Mouse (Mus musculus) left cerebral cortex, postnatal 25 days (tissue): Measurements from ENCODE around the gene Fam19a3. TPM values are rescaled to one million over a fixed set of nuclear protein-coding genes. Genes with fewer than 3 reads are reported as not detected.
A peak's percentile ranks its signal among the peaks of the same experiment; 100 is the strongest.
"Not testable (repeated sequence)": the region's sequence is repeated elsewhere in the genome, so short reads cannot be mapped to it uniquely, and the experiment has no call there.

Experiments
- DNase-seq, 2 experiments: peaks; one replicate each; pipeline ENCODE4 v3.0.0; 2022; ENCODE audit warnings: low spot score in 2 of 2, mixed read lengths in 1 of 2
- intact Hi-C: fragments of 180-260 bp; cut with DNase I; formaldehyde crosslinking; loops from one replicate; pipeline ENCODE4 v1.15.1; 2025
- total RNA-seq, 2 experiments: library from RNA; stranded (reverse); gene quantifications; 2 replicates each; pipeline ENCODE4 v1.2.3; 2021

The Fam19a3 gene
- under 1 TPM in 1 of 2 experiments, not detected in 1; 0.09 TPM for total RNA-seq

DNA sequence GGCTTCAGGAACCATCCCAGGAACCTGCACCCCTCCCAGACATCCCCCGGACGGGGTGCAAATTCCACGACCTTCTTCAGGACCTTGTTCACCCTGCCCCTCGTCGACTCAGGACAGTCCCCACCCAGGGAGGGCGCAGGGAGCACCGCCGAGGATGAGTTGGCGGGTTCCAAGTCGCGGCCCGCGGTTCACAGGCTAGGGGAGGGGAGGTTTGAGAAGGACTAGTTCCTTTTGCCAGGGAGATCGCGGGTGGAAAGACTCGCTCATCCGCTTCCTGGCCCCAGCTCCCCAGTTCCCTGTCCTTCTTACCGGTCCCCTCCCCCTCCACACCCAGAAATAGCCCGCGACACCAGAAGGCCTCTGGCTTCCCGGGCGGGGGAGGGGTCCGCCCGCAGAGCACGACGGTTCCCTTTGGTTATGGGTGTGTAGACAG is at the start of gene Fam19a3:
TSS of gene Fam19a3 (minus strand) at position 370 of the 433 bp plus-strand sequence.
- intact Hi-C loops = no loop called here
- DNase-seq = no peak

DNA sequence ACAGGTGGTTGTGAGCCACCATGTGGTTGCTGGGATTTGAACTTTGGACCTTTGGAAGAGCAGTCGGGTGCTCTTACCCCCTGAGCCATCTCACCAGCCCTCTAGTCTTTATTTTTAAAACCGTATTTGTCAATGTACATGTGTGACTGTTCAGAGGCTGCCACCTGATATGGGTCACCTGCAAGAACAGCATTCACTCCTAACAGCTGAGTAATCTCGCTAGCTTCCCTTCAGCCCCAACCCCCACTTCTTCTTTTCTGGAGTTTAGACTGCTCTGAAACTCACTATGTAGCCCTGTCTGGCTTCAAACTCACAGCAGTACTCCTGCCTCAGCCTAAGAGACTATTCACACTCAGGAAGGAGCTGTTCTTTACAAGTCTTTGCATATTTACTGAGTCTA is 40.8 kb upstream of the Fam19a3 start:
- intact Hi-C loops = no loop called here
- DNase-seq = no peak

DNA sequence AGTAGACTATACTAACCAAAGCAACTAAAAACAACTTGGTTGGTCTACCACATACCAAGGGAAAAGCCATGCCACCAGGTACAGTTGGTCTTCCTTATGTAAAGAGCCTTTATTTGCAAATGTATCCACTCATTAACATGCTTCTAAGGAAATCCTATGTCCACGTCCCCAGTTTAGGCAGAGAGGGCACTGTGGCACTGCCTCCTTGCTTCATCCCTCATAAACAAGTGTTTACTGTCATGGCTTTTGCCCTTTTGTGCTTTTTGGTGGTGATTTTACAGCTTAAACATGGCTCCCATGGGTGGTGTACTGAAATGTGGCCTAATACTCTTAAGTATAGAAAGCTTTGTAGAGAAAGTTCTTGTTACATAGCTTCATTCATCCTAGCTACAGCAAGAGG is 38.8 kb upstream of the Fam19a3 start:
- intact Hi-C loops = no loop called here

DNA sequence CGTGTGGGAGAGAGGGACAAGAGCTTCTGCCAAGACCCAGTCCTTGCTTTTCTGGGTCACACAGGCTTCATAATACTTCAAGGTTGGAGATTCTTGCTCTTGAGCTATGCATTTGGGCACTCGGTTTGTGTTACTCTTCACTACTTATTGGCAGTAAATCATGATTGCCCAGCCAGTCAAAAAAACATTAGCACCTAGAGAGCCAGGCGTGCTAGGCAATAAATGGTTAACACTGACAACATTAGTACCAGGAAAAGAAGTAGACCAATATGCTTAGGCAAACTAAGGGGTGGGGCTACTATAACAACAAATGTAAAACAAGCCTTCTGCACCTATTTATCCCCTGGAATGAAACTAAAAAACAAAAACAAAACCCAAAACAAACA is 37.1 kb upstream of the Fam19a3 start:
- no peak for DNase-seq
- intact Hi-C loops = no loop called here

More for the DNA sequence above, 38.8 kb upstream of the Fam19a3 start:
- no peak for DNase-seq

DNA sequence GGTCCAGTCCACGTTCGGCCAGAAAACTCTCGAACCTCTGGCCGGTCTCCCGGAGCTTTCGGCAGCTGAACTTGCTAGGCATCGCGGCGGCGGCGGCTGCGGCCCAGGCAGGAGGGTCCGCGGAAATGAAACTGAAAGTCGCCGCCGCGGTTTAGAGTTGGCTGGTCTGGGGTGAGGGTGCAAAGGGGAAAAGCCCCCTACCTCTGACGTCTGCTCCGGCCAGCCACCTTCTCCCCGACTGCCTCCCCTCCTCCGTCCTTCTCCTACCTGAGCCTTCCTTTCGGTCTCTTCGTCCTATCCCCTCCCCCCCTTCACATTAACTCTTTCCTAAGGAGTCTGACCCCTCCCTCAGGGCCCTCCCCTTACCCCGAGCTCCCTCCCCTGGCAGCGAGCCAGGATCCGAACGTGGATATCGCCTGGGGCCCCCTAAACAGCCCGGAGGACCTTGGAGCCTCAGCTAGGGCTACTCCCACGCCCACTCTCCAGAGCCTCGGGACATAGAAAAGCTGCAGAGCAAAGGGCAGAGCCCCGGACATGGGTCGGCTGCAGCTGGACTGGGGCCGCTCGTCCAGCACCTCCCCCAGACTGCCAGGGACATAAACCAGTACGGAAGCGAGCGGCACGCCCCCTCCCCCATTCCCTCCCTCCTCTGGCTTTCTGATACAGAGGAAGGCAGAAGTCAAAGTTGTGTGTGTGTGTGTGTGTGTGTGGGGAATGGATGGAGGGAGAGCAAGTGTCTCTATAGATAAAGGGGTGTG is 36.5 kb upstream of the Fam19a3 start, which contains the start of gene Mov10:
TSS of gene Mov10 (minus strand) at position 573 of the 758 bp plus-strand sequence.
- peak; percentile 31 to 51 for DNase-seq
- intact Hi-C loops = no loop called here

DNA sequence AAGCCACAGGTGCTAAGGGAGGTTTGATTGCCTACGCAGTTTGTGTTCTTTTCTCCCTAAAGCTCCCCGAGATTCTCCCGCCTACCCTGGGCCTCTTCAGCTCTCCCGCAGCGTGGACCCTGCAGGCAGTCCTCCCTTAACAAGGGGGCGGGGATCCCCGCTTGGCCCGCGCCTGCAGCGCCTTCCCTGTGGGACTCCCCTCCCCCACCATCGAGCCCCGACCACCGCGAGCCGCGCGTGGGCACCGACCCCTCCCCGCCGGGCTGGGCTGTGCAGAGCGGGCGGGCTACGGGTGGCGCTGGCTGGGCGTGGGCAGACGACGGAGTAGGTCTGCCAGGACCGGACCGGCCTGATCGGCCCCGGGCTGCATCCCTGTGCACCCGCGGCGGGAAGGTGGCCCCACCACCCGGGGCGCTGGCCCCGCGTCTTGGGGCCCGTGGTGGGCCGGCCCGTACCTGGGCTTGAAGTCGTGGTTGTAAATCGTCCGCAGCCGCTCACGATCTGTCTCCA is 35.9 kb upstream of the Fam19a3 start:
- peak in 1 of 2 experiments; percentile 31 for DNase-seq
- intact Hi-C loops = no loop called here

DNA sequence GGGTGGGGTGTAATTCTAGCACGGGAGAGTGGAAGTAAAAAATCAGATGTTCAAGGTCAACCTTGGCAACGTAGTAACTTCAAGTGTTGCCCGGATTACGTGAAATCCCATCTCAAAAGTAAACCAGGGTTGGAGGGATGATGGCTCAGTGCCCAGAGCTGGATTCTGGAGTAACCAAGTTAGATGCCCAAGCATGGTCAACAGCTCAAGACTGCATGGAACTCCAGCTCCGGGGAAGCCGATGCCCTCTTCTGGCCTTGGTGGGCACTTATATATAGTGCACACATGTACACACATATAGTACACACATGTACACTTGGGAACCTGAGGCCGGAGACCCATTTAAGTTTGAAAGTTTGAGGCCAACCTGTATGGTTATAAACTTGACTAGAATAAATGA is 34.5 kb upstream of the Fam19a3 start:
- DNase-seq = no peak
- intact Hi-C loops = no loop called here

DNA sequence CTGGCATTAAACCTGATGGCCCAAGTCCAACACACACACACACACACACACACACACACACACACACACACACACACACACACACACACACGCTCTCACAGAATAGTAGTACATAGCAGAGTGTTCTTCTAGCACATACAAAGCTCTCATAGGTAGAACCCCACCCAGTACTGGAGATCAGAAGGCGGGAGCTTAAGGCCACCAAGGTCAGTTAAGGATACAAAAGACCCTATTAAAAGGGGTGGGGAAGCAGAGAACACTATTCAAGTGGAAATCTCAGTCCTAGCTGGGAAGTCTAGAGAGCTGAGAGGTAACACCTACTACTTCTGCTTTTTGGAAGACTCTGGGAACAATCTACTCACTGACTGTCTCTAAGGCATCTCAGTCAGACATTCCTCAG is 33.7 kb upstream of the Fam19a3 start:
- intact Hi-C loops = no loop called here

DNA sequence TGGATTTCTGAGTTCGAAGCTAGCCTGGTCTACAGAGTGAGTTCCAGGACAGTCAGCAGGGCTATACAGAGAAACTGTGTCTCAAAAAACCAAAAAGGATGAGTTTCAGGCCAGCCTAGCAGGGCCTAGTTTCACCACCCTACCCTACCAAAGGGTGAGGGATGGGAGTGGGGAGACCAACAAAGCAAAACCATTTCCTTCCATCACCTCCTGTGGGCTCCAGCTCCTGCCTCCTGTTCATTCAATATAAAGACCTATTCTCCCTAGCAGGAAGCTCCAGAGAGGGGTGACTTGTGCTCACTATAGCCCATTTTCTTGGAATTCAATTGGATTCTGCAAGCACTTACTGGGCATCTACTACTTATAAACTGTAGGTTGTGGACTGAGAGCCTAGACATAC is 33.1 kb upstream of the Fam19a3 start:
- intact Hi-C loops = no loop called here
- DNase-seq = no peak

More for the DNA sequence above, 33.7 kb upstream of the Fam19a3 start:
- no peak for DNase-seq

DNA sequence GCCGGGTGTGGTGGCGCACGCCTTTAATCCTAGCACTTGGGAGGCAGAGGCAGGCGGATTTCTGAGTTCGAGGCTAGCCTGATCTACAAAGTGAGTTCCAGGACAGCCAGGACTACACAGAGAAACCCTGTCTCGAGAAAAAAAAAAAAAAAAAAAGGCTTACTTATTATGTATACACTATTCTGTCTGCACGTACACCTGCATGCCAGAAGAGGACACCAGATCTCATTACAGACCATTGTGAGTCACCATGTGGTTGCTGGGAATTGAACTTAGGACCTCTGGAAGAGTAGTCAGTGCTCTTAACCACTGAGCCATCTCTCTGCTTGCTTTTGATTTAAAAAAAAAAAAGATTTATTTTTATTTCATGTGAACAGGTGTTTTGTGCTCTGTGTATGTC is 31.6 kb upstream of the Fam19a3 start:
- DNase-seq, intact Hi-C loops: not testable (repeated sequence)

DNA sequence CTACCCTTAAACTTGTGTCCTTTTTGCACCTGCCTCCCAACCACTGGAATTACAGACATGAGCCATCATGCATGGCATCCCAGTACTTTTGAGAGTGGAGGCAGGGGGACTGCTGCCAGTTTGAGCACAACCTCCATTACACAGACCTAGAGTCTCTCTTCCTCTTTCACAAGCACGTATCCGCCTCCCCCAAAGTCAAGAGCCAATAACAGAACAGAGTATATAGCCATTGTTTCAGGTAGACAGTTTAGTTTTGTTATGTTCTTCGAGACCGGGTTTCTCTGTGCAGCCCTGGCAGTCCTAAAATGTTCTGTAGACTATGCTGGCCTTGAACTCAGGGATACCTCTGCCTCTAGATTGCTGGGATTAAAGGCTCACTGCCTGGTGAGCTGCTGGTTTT is 30.6 kb upstream of the Fam19a3 start:
- intact Hi-C loops = no loop called here

DNA sequence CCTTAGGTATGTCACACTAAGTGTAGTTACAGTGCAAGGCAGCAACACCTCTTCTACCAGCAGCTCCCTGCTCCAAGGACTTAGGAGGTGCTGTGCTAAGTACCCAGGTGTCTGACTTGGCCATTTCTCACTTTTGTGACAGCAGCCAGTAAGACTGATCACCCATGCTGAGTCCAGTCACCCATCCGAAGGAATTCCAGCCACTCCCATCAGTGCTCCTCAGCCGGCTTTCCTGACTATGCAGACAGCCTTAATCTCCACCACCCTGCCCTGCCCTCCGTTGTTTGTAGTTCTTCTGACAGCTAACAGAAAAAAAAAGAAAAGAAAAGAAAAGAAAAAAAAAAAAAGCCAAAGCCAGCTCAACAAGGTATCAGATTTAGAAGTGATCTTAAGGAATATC is 30.1 kb upstream of the Fam19a3 start:
- intact Hi-C loops = no loop called here
- no peak for DNase-seq

More for the DNA sequence above, 30.6 kb upstream of the Fam19a3 start:
- no peak for DNase-seq

DNA sequence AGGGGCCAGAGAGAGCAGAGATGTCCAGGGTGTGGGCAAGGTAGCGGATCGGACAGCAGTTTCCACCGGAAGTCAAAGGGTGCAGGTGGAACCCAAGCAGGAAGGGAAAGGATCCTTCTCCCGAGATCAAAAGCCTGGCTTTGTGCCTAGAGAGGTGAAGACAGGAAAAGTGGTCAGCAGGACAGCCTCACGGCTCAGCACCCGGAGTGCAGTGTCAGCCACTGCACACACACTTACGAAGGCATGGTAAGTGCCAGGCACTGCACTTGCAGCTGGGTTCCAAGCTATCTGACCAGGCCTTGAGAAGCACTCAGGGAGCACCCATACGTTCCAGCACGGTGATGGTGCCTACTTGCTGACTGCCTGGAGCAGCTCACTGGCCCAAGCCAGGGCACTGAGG is 23.9 kb upstream of the Fam19a3 start:
- intact Hi-C loops = no loop called here
- DNase-seq = no peak

DNA sequence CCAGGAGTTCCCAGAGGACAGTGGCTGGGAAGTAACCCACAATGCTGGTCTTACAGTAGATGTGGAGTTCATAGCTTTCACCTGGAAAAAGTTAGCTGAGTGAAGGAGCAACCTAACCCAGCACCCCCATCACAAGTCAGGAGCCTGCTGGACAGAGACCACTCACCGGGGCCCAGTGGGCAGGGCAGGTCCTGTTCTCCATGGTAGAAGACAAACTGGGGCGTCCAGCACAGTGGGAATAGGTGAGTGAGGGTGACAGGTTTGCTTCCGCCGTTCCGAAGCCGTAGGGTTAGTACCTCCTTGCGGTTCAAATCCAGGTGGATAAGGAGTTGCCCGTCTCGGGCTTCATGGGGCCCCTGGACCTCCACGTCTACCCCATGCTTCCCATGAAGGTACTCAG is 22.7 kb upstream of the Fam19a3 start:
- no peak for DNase-seq
- intact Hi-C loops = no loop called here

DNA sequence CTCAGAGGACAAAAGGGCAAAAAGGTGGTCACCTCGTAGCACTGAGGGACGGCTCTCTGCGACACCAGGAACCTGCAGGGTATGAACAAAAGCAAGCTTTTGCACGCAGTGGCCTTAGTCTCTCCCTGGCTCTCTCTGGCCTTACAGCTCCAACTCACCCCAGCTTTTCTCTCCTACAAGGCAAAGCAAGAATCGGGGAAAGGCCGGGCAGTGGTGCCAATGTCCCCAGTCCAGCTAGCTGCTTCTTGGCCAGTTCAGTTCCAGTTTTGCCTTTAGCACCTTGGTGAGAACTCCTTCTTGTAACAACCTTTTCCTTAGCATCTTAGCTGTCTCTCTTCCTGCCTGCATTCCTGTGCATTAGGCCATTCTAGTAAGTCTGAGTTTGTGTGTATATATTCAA is 19.8 kb upstream of the Fam19a3 start:
- no peak for DNase-seq
- intact Hi-C loops = no loop called here

DNA sequence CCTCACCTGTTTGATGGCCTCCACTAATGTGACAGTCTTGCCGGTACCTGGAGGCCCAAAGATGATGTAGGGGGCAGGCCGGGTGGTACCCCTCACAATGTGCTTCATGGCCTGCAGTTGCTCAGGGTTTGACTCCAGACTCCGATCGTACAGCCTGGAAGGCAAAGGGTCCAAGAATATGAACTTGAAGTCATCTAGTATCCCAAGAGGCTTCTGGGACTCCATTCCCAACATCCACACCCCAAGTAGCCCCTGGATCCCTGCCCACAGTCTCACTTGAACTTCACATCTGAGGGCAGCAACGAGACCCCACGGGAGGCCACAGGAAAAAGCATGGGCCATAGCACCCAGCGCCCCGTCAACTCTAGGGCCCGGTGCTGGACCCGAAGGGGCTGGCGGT is 19.0 kb upstream of the Fam19a3 start:
- DNase-seq = no peak
- intact Hi-C loops = no loop called here

DNA sequence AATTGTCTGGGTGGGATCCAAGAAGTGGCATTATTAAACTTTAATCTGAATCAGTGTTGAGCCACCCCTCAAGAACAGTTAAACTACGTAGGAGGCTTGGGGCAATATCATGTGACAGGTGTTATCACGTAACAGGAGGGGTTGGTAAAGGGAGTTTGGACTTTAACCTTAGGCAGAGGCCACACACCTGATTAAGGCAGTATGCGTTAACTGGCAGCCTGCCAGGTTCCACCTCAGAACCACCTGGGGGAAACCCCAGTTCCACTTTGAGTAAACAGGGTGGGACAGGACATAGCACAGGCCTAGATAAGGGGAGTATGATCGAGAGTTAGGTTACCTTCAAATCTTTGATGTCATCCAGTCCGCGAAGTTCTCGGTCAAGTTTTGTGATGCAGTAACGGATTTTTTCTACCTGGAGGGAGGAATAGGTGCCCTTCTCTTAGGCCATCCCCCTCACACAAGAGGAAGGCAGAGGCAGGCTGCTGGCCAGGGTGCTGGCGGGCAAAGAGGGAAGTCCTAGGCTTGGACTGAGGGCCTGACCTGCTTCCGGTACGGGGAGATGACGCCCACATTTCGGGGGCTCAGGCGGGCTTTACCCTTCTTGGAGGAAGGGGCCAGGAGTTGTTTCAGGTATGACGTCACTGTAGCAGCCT is 14.9 kb upstream of the Fam19a3 start:
- intact Hi-C loops = no loop called here
- no peak for DNase-seq

DNA sequence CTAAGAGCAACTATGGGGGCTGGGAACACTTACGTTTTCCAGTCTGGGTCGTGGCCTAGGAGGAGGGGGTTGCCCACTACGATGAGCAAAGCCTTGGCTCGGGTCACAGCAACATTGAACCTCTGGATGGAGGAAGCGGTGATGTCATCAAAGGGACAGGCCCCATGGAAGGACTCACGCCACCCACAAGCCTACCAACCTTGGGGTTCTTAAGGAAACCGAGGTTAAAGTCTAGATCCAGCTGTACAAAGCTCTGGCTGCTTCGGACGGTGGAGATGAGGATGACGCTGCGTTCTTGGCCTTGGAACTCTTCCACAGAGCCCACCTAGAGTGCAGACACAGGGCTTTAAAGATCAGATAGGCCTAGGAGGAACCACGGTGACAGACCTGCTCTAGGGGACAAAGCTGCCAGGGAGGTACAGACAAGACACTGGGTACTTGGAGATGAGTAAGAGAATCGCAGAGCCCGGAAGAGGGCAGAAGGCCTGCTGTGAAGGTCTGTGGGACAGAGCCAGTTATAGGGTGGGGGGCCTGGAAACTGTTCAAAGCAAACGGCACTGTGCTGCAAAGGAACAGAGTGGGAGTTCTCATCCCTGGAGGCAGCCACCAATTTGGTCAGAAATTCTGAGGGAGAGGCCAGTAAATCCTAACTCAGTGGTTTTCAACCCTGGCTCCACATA is 14.2 kb upstream of the Fam19a3 start:
- no peak for DNase-seq
- intact Hi-C loops = no loop called here

DNA sequence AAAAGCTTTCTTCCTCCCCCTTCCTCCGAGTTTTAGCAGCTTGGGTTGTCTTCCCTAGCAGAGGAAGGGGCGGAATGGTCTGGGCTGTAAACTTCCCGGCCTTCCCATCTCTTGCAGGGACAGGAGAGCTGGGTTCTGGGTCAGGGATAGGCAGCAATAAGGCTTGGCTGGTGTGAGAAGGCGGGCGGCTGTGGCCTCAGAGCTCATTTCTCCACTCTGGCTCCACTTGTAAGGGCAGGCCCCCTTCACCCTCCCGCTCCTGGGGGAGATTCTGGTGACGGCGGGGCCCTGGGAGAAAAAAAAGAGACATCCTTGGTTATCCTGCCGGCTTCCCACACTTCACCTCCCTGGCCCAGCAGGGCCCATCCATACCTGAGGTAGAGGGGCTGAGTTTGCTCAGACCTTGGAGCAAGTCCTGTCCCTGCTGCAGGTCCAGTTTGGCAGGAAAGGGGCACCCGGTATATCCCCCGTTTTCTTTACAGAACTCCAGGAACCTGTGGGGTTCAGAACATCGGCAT is 13.4 kb upstream of the Fam19a3 start:
- intact Hi-C loops = no loop called here
- DNase-seq = no peak
